Comparison of ENCODE assay signal across 15 mouse cellular contexts in the genomic region with DNA sequence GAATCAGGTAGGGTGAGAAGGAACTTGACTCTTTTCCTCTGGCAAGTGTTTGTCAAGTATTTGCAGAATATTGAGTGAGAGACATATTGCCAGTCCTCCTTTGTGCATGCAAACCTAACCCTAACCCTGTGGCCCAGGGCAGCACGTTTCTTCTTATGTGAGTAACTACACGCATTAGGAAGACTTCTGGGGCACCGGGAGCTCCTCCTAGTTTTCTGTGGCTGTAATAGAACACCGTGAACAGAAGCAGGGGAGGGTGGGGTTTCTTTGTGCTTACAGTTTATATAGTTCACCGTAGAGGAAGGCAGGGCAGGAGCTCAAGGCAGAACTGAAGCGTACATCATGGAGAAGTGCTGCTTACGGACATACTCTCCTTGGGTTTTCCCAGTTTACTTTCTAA.
DNase-seq lines count a peak whose midpoint lies in the region; ATAC-seq and TF ChIP-seq lines count a peak whose summit lies in the region.
"Had no signal": no experiment of that assay in that cellular context is flagged by ENCODE, and none has a peak within 500 bp of the region (broad histone marks: within the 10 kb centered on the region; RNA-seq: fewer than 3 reads in every experiment).

No protein-coding gene starts in this region.

- intact Hi-C loops in left cerebral cortex, postnatal 14 days (cut with DNase I): no loop called here

- H3K9me3 ChIP-seq in kidney, embryonic 15.5 days (replicated peaks): no peaks in the 10 kb centered on the region
- 0 out of 2 replicates have a peak, but pooled peaks cover 3% of the 10 kb centered on the region for H3K9me3 ChIP-seq in intestine, embryonic 14.5 days (ENCODE audit: control insufficient read depth, low read length)
- H3K9me3 ChIP-seq in liver, postnatal 0 days (ENCODE audit: low read length): no peaks in the 10 kb centered on the region

- no peak overlapping the region for H3K4me3 ChIP-seq in kidney, embryonic 15.5 days (replicated peaks)
- H3K4me3 ChIP-seq in intestine, embryonic 14.5 days (ENCODE audit: low read depth, low read length): no peak overlapping the region
- H3K4me3 ChIP-seq in liver, postnatal 0 days (ENCODE audit: low read depth, low read length): no peak overlapping the region

- no peaks in the 10 kb centered on the region for H3K27me3 ChIP-seq in kidney, embryonic 15.5 days
- no peaks in the 10 kb centered on the region for H3K27me3 ChIP-seq in intestine, embryonic 14.5 days (replicated peaks; ENCODE audit: control insufficient read depth, insufficient read depth, low read length)
- no peaks in the 10 kb centered on the region for H3K27me3 ChIP-seq in liver, postnatal 0 days (ENCODE audit: insufficient read depth, low read length)

- 0 out of 2 replicates have a peak, but pooled peaks have one; percentile 36 for ATAC-seq in kidney, embryonic 15.5 days (replicated peaks; ENCODE audit: low FRiP score)
- ATAC-seq in intestine, embryonic 14.5 days (replicated peaks; ENCODE audit: low FRiP score, low TSS enrichment, low read depth): no peak
- ATAC-seq in liver, postnatal 0 days: peak; percentile 37
- ATAC-seq in megakaryocyte progenitor cell, adult 5-6 weeks (replicated peaks; ENCODE audit: poor library complexity): no peak
- ATAC-seq: hindbrain, postnatal 0 days had no signal

- no peak overlapping the region for H3K4me2 ChIP-seq in kidney, embryonic 15.5 days
- no peak overlapping the region for H3K4me2 ChIP-seq in intestine, embryonic 14.5 days (ENCODE audit: low read length)
- H3K4me2 ChIP-seq in liver, postnatal 0 days (ENCODE audit: low read depth, low read length): no peak overlapping the region; the same call in 1 of the 2 replicates

- TF ChIP-seq EP300 in liver, postnatal 0 days (IDR thresholded peaks at IDR 0.05; ENCODE audit: low read depth): no peak

- no peak overlapping the region for H3K9ac ChIP-seq in kidney, embryonic 15.5 days
- H3K9ac ChIP-seq in intestine, embryonic 14.5 days (ENCODE audit: low read length): no peak overlapping the region
- H3K9ac ChIP-seq in liver, postnatal 0 days (replicated peaks): no peak overlapping the region

- 25% methylated on average over 7 of the region's 7 CpGs for WGBS in kidney, embryonic 15.5 days
- 24% methylated on average over 7 of the region's 7 CpGs for WGBS in intestine, embryonic 14.5 days
- WGBS in liver, postnatal 0 days (ENCODE audit: insufficient replicate concordance): 56% methylated on average over 7 of the region's 7 CpGs

- peak overlapping the region; percentile 64 for H3K27ac ChIP-seq in kidney, embryonic 15.5 days
- H3K27ac ChIP-seq in intestine, embryonic 14.5 days (ENCODE audit: low read depth): peak overlapping the region; percentile 29; the same call in 1 of the 2 replicates
- H3K27ac ChIP-seq in liver, postnatal 0 days (ENCODE audit: low read depth): peak overlapping the region; percentile 26; the same call in 1 of the 2 replicates
- H3K27ac ChIP-seq: hindbrain, postnatal 0 days; macrophage had no signal

- no peak for DNase-seq in kidney, adult 9 months
- DNase-seq in R1 (ENCODE audit: low read depth, low spot score): peak; percentile 50
- DNase-seq in intestine, embryonic 14.5 days (ENCODE audit: low spot score): no peak
- DNase-seq in liver, postnatal 0 days: no peak
- DNase-seq in heart, postnatal 4 days: no peak
- DNase-seq in left cerebral cortex, postnatal 14 days (ENCODE audit: low spot score in 2 of 2): no peak
- DNase-seq: cerebellum, adult 9-11 months; heart, adult 11 months; heart, postnatal 10 days; right cerebral cortex, postnatal 14 days; thymus, postnatal 25 days had no signal

- peaks cover 29% of the 10 kb centered on the region for H3K4me1 ChIP-seq in kidney, embryonic 15.5 days
- H3K4me1 ChIP-seq in intestine, embryonic 14.5 days (replicated peaks; ENCODE audit: control insufficient read depth, insufficient read depth, low read length): peaks cover 14% of the 10 kb centered on the region
- peaks cover 6% of the 10 kb centered on the region; the same call in 1 of the 2 replicates for H3K4me1 ChIP-seq in liver, postnatal 0 days (ENCODE audit: insufficient read depth)

- no peaks in the 10 kb centered on the region for H3K36me3 ChIP-seq in kidney, embryonic 15.5 days
- no peaks in the 10 kb centered on the region for H3K36me3 ChIP-seq in intestine, embryonic 14.5 days (ENCODE audit: control insufficient read depth, insufficient read depth, low read length)
- no peaks in the 10 kb centered on the region for H3K36me3 ChIP-seq in liver, postnatal 0 days (replicated peaks; ENCODE audit: insufficient read depth, low read length)

- TF ChIP-seq CTCF in liver, postnatal 0 days (IDR thresholded peaks at IDR 0.05; ENCODE audit: low read depth): no peak

Comparison
In these comparisons a context has a peak if more than half of its experiments do, and no peak if none do; other contexts are left out.
1. ATAC-seq: peak in kidney, embryonic 15.5 days (single experiment) and liver, postnatal 0 days (single experiment); none in intestine, embryonic 14.5 days (single experiment) and megakaryocyte progenitor cell, adult 5-6 weeks (single experiment).
2. Peak in every context shown above with its lines, with median percentiles within 50 percentile points of each other: H3K27ac ChIP-seq.